Mouse (Mus musculus) yolk sac, embryonic 10.5 days (tissue): Measurements from ENCODE around the gene Dock3.
A peak's percentile ranks its signal among the peaks of the same experiment; 100 is the strongest.

ENCODE experiments used
- DNase-seq: peaks from one replicate; pipeline ENCODE4 v3.0.0-alpha.2; 2017; ENCODE audit warnings: low spot score

The Dock3 gene

DNA sequence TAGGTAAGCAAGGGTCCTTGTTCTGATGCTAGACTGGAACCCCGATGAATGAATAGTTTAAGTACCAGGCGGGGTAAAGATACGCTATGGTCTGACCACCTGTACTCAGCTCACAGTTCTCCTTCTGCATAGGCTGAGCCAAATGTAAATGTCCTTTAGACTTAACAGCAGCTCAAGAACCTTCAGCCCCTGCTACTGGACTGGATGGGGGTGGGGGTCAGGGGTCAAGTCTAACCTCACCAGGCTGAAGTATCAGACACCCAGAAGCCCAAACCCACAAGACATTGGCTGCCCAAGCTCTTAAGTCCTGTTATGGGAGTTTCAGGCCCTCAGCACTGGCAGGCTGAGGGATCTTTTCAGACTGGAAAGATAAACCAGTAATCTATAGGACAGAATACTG is 343.4 kb downstream of the Dock3 start:
- no peak for DNase-seq

DNA sequence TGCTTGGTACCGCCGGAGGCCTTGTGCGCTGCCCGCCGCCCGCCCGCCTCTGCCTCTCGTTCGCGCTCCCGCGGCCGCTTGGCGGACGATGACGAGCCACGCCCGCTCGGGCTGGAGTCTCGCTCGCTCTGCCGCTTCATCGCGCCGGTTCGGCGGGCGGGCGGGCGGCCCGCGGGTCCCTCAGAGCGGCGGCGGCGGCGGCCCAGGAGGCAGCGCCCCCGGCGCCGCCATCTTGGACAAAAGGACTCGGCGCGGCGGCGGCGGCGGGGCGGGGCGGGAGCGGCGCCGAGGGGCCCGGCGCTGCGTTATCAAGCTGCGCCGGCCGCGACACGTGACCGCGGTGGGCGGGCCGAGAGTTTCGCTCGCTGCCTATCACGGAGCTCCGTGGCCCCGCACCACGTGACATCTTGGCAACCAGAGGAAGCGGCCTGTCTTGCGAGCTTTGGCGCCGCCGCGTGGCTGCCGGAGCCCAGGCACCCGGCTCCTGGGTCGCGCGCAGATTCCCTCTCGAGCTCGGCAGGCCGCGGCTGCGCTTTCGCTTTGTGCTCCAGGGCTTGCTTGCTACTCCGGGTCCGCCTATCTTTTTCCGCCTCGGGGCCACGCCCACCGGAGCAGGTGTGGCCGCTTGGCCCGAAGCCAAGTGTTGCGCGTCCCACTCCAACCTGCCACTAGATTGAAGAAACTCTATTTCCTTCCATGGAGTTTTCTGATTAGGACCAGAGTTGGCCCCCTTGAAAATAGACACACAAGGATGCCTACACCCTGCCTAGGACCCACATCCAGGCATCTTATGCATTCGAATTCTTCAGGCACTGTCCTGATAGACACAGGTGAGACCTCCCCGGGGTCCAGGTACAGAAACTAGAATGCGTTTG is 344.6 kb downstream of the Dock3 start, which contains the start of gene Rbm15b:
Rbm15b (minus strand) TSS at position 601 of the 875 bp plus-strand sequence.
- DNase-seq: peak; percentile 98

DNA sequence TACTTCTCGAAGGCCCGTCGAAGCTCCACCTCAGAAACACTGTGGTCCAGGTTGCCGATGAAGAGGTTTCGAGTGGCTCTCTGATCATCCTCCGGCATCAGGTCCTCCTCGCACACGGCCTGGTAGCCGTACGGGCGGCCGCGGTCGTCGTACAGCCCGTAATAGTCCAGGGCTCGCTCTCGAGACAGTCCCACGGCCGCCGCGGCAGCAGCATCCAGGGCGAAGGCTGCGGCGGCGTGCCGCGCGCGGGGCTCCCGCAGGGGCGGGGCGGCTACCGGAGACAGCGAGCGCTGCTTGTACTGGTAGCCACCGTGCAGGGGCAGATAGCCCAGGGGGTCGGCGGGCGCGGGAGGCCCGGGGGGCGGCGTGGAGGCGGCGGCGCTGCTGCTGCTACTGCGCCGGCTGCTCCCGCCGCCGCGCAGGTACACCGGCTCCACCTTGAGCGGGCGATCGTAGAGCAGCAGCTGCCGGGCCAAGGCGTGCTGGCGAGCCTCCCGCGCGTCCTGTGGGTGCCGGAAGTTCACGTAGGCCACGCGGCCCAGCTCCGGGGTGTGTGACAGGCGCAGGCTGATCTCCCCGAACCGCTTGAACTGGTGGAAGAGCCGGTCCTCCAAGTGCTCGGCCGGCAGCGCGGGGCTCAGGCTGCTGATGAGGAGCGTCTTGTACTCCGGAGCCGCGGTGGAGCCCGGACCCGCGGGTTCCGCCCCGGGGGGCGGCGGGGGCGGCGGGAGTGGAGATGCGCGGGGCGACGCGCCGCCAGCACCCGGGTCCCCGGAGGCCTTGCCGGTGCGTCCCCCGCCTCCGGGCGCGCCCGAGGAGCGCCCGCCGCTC is 345.6 kb downstream of the Dock3 start:
- DNase-seq: peak; percentile 36

DNA sequence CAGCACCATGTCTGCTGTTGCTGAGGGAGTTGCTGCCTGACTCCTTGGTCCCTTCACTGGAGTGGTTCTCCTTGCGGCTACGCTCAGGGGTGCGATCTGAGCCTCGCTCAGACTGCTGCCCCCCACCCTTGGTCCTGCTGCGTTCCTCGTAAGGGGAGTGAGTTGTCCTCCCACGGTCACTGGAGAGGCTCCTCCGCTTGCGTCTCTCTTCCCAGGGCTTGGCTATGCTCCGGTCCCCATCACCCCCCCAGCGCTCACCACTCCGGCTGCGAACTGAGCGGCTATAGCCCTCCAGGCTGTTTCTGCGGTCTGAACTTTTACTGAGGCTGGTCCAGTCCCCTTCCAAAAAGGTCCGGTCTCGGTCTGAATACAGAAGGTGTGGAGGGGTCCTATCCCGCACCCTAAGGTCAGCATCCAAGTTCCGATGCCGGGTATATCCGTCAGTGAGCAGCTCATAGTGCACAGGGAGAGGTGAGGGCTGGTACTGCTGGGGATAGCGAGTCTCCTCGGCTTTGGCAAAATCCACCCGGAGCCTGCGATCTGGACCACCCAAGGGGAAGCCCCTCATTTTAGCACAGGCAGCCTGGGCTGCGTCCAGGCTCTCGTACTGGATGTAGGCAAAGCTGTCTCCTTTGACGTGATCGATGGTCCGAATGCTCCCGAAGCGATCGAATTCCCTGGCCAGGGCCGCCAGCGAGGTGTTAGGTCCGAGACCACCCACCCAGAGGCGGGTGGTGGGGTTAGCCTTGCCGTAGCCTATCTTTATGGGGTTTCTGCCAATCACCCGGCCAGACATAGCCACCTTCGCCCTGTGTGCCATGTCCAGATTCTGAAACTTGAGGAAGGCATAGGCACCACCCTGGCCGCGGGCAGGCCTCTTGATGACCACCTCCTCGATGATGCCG is 346.5 kb downstream of the Dock3 start:
- DNase-seq: no peak

DNA sequence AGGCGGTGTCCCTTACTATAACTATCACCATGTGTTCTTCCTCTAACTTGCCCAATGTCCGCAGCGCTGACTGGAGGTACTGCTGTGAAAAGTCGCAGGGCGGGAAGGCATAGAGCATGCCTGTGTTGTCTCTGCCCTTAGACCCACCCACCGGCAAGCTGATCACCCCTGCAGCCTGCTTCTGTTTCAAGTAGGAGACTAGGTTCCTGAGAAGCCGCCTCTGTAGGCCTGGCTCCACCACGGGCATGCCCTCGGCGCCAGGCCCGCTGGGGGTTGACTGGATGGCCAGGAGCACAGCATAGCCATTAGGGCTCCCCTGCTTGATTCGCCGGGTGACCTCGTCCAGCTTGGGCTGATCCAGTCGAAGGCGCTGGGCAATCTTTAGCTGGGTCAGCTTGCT is 347.4 kb downstream of the Dock3 start:
- DNase-seq: no peak

DNA sequence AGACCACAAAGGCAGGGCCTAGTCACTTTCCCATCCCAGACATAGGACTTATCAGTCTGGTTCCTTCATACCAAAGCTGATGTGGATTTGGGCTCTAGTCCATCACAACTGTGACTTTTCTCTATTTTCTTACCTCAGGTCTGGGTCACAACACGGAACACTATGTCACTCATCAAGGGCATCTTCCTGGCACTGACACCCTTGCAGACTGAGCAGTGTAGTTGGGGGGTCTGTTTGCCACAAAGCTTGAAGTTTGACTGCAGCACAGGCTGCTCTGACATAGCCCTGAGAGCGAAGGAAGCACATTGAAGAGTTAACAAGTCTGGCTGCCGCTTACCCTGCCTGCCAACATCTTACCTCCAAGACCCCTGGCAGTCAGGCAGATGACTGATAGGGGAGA is 348.6 kb downstream of the Dock3 start:
- no peak for DNase-seq

DNA sequence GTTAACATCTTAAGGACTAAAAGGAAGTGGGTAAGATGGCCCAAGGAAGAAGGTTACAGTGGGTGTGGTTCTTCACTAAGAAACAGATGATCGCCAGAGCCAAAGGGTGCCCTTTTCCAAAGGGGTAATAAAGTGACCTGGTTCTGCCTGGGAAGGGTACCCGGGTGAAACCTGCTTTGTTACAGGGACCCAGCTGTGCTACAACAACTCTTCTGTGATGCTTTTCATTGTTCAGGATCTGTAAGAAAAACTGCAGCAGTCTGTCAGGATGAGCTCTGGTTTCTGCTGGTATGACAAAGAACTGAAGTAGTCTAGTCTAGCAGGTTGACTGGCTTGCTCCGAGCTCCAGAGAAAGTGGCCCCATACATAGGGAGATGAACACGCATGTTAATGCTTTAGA is 349.5 kb downstream of the Dock3 start:
- no peak for DNase-seq

DNA sequence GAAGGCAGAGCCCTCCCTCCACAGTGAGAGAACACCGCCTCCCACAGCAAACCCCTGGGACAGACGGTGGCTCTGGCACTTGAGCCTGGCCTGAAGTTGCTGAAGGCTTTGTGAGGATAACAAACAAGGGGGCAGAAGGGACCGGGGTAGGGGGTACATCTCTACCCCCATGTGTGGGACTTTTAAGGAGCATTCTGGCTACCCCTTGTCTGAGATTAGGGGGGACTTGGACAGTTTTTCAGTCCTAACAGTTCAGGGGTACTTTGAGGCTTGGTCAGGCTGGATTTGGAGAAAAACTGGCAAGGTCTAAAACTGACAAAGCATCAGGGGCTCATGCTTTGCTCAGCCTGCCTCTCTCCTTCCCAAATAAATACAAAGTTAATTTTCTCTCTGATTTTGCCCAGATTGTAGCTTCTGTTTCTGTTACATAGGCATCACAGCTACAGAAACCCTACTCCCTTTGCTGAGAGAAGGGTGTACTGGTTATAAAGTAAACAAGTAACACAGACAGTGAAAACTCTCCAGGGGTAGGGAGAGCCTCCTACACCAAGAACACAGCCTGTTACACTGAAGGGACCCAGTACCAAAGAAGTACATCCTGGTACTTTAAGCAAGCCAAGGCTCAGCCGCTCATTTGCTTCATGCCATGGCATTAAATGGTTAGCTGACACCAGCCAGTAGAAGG is 350.5 kb downstream of the Dock3 start:
- DNase-seq: no peak

DNA sequence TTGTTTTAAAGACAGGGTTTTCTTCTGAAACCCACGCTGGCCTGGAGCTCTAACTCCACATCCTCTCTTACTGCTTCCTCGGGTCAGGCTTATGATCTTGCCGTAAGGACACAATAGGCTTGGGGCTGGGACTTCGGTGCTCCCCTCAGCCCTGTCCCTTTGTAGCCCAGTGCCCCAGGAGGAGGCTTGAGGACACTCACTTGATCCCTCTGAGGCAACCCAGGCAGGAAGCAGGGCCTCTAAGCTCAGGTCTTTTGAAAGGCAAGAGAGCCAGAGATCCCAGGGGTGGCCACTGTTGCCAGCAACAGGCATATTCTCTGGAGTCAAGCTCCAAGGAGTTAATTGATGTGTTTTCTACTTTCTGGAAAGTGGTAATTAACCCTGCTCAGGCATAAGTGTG is 352.2 kb downstream of the Dock3 start:
- no peak for DNase-seq

DNA sequence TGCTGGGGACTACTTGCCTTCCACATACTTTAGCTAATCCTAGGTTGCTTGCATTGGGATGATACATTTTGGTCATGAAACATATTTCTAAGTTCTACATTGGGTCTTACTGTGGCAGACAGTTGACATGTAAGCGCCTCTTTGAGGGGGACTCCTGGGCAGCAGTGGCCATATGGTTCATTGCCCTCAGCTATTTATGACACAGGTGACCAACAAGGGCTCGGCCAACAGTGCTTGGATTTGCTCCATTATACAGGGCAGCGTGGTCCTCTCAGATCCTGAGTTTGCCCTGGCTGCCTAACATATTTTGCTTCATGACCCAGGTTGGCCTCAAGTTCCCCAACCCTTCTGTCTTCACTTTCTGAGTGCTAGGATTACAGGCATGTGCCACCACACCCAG is 355.0 kb downstream of the Dock3 start:
- no peak for DNase-seq

DNA sequence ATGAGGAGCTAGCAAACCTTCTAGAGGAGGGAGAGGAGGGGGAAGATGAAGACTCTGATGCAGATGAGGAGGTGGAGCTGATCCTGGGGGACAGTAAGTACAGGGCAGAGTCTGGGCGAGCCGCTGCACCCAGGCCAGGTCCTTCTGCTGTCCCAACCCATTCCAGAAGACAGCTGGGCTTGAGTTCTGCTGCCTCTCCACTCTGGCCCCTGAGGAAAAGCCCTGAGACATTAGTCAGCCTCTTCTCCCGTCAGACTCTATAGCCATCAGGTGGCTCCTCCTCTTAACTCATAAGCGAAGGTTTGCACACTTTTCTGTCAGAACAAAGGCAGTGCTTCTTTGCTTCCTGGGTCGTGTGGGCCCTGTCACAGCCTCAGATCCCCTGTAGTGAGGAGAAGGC is 357.5 kb downstream of the Dock3 start:
- no peak for DNase-seq

DNA sequence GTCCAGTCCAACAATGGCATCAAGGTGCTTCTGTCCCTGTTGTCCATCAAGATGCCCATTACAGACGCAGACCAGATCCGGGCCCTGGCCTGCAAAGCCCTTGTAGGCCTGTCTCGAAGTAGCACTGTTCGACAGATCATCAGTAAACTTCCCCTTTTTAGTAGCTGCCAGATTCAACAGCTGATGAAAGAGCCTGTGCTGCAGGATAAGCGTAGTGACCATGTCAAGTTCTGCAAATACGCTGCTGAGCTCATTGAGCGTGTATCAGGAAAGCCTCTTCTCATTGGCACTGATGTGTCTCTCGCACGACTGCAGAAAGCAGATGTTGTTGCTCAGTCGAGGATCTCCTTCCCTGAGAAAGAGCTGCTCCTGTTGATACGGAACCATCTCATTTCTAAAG is 373.7 kb downstream of the Dock3 start:
- no peak for DNase-seq

DNA sequence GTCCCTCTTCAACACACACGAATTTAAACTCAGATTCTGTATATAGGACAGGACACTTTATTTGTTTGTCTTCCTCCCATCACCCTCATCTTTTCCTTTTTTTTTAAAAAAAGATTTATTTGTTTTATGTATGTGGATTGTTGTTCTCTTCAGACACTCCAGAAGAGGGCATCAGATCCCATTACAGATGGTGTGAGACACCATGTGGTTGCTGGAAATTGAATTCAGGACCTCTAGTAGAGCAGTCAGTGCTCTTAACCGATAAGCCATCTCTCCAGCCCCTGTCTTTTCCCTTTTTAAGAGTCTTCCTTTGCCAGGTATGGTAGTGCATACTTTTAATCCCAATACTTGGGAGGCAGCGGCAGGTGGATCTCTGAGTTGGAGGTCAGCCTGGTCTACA is 375.0 kb downstream of the Dock3 start:
- no peak for DNase-seq
